Mouse (Mus musculus) olfactory bulb, adult 2 months (tissue): ENCODE data around the gene Plxdc2. TPM values are rescaled to one million over a fixed set of nuclear protein-coding genes. Genes with fewer than 3 reads are reported as not detected.

ENCODE experiments used
- H3K27ac ChIP-seq: fragments of 200-500 bp; 2 replicates; pipeline ENCODE4 v1.5.1; 2012; ENCODE audit warnings: low read depth, low read length; ENCODE audit not compliant: insufficient read depth
- H3K4me1 ChIP-seq: fragments of 200-500 bp; 2 replicates; pipeline ENCODE4 v1.6.1; 2012; ENCODE audit warnings: low read length; ENCODE audit not compliant: control insufficient read depth, insufficient read depth
- H3K4me3 ChIP-seq: fragments of 200-500 bp; 2 replicates; pipeline ENCODE4 v1.5.1; 2012; ENCODE audit warnings: mild to moderate bottlenecking, low read depth, low read length, moderate library complexity; ENCODE audit not compliant: insufficient read depth
- CTCF ChIP-seq: fragments of 200-500 bp; IDR thresholded peaks from 2 replicates; pipeline ENCODE4 v1.5.1; 2012; ENCODE audit warnings: low read depth, mild to moderate bottlenecking, low read length, moderate library complexity; ENCODE audit not compliant: insufficient read depth
- POLR2A ChIP-seq: fragments of 200-500 bp; IDR thresholded peaks from 2 replicates; pipeline ENCODE4 v1.6.1; 2012; ENCODE audit warnings: mild to moderate bottlenecking, low read depth, low read length, moderate library complexity; ENCODE audit not compliant: insufficient read depth
- WGBS: fragments of 180-500 bp; shearing (Covaris S2); methylation state at CpG from one replicate; pipeline ENCODE4 v1.1.7; 2018; 5-methylcytosine and 5-hydroxymethylcytosine counted together
- polyA plus RNA-seq: library from polyadenylated mRNA; stranded (reverse); fragments of >200 nt; gene quantifications from 2 replicates; pipeline ENCODE4 v1.2.4, GENCODE M21; 2012; ENCODE audit warnings: low replicate concordance; ENCODE audit not compliant: missing spikeins, insufficient read depth, insufficient read length

Plxdc2 gene
- polyA plus RNA-seq, 1 experiment: not detected

GRCm38 (mm10) chr2:16451666-16452009, 95.5 kb downstream of the Plxdc2 start:
- no peak overlapping the region for H3K27ac ChIP-seq
- no peak overlapping the region for H3K4me3 ChIP-seq
- 95% methylated on average over 4 of the region's 4 CpGs for WGBS
- no peak for TF ChIP-seq CTCF
- H3K4me1 ChIP-seq: no peaks in the 10 kb centered on the region

- Histone ChIP-seq H3K4me1 (no peaks in the 10 kb centered on the region), H3K27ac (no peak overlapping the region), H3K4me3 (no peak overlapping the region)
- 98% methylated on average over 3 of the region's 3 CpGs for WGBS
- TF ChIP-seq CTCF (no peak), POLR2A (no peak)
These were observed 96.0 kb downstream of the Plxdc2 start for GRCm38 (mm10) chr2:16452080-16452479.

GRCm38 (mm10) chr2:16456264-16456780, 100.2 kb downstream of the Plxdc2 start:
- Histone ChIP-seq H3K27ac (no peak overlapping the region), H3K4me1 (no peaks in the 10 kb centered on the region), H3K4me3 (no peak overlapping the region)
- WGBS: 47% methylated on average over 1 of the region's 1 CpGs
- TF ChIP-seq CTCF (no peak), POLR2A (no peak)

DNA sequence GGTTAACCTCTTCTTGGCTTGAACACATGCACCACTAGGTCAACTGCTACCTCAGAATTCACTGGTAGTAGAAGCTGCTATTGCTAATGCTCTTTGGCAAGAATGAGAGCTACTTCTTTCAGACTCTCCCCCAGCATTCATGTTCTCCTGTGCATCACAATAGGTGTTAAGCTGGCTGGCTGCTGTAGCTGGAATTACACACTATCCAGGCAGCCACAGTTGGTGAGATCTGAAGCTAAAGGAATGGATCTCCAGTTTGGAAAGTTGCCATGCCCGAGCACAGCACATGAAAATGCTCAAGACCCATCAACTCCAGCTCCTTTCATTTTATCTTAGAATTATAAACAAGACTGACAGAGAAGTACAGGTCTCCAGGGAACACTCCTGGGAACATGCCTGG, 103.4 kb downstream of the Plxdc2 start:
- no peaks in the 10 kb centered on the region for H3K4me1 ChIP-seq
- no peak overlapping the region for H3K27ac ChIP-seq
- no peak overlapping the region for H3K4me3 ChIP-seq
- TF ChIP-seq CTCF: no peak
- TF ChIP-seq POLR2A: no peak
- WGBS: 48% methylated on average over 1 of the region's 1 CpGs

DNA sequence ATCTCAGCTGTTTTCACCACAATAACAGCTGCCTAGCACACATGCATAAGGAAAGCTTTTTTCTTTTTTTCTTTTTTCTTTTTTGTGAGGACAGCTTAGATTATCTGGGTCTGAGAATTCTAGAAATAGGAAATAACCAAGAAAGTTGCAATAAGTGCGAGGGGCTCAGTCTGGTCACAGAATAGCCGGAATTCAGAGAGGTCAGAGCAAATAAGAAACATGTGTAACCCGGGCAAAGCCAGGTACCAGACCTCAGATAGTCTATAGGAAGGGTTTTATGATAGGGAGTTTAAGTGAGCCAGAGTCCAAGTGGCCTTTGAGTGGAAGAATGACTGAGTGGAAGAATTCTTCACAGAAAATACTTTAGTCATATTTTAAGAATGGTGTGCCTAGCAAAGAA, 114.0 kb downstream of the Plxdc2 start:
- H3K27ac ChIP-seq: no peak overlapping the region
- H3K4me1 ChIP-seq: no peaks in the 10 kb centered on the region
- 90% methylated on average over 3 of the region's 3 CpGs for WGBS
- no peak overlapping the region for H3K4me3 ChIP-seq
- TF ChIP-seq CTCF (no peak), POLR2A (no peak)

- TF ChIP-seq POLR2A (no peak), CTCF (no peak)
- 94% methylated on average over 2 of the region's 2 CpGs for WGBS
- Histone ChIP-seq H3K4me1 (no peaks in the 10 kb centered on the region), H3K27ac (no peak overlapping the region), H3K4me3 (no peak overlapping the region)
These were observed 127.8 kb downstream of the Plxdc2 start for GRCm38 (mm10) chr2:16483943-16484342.

DNA sequence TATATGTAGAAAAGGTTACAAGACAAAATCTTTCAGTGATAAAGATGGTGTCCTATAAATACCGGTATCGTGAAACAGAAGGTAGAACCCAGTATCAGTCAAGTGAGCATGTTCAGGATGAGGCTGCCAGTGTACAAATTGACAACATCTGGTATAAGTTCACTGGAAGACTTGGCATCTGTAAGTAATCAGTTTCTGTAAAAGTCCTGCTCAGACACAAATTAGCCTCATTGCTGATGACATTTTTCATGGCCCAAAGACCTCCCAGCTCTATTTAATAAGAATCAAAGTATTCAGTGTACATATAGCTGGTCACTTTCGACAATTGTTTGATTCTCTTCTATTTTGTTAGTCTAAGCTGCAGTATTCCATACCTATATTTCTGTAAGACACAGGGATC, 129.9 kb downstream of the Plxdc2 start:
- H3K4me1 ChIP-seq: no peaks in the 10 kb centered on the region
- 90% methylated on average over 3 of the region's 3 CpGs for WGBS
- H3K27ac ChIP-seq: no peak overlapping the region
- no peak overlapping the region for H3K4me3 ChIP-seq
- no peak for TF ChIP-seq CTCF
- TF ChIP-seq POLR2A: no peak

DNA sequence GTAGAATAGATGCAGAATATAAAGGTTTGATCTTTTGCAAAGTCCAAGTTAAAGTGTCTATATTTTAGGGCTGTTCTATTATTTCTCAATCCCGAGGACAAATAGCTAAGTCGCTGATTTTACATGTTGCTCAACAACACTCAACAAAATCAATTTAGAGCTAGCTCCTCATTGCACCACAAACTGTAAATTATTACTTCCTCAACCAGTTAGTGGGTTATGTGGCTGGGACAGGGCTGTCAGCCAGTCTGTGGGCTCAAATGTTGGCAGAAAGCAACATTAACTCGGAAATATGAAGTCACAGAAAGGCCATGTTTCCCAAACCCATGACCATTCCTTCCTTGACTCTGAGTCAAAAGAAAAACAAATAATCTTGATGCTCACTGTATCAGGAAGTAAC, 135.1 kb downstream of the Plxdc2 start:
- H3K4me3 ChIP-seq: no peak overlapping the region
- WGBS: 85% methylated on average over 3 of the region's 3 CpGs
- no peak for TF ChIP-seq POLR2A
- TF ChIP-seq CTCF: no peak
- no peak overlapping the region for H3K27ac ChIP-seq
- no peaks in the 10 kb centered on the region for H3K4me1 ChIP-seq

DNA sequence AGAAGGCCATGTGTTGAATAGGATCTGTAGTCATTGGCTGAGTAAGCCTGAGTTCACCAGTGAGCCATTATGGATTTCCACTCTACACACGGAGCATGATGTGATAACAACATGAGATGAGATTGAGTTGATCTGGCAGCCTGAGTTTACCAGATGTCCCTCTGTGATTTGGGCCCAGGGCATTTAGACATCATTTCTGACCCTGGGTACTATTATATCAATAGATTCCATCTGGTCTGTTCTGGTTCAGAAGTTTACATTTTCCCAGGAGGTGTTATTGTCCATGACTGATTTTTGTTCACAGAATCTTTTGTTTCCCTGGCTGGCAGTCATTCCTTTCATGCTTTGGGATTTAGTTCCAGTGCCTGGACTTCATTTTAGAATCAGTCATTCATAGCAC, 146.7 kb downstream of the Plxdc2 start:
- WGBS: 56% methylated on average over 1 of the region's 1 CpGs
- Histone ChIP-seq H3K4me3 (no peak overlapping the region), H3K27ac (no peak overlapping the region), H3K4me1 (no peaks in the 10 kb centered on the region)
- TF ChIP-seq POLR2A (no peak), CTCF (no peak)

GRCm38 (mm10) chr2:16507540-16508230, 151.6 kb downstream of the Plxdc2 start:
- no peak overlapping the region for H3K4me3 ChIP-seq
- H3K4me1 ChIP-seq: no peaks in the 10 kb centered on the region
- TF ChIP-seq POLR2A (no peak), CTCF (no peak)
- H3K27ac ChIP-seq: no peak overlapping the region
- 68% methylated on average over 3 of the region's 3 CpGs for WGBS
